Mouse (Mus musculus) ES-E14 (cell line): ENCODE measurements around the gene Cntnap2.

ENCODE experiments used
- CHD2 ChIP-seq: IDR thresholded peaks from 2 replicates; pipeline ENCODE4 v1.6.1; 2014; ENCODE audit warnings: mild to moderate bottlenecking, low read depth, low read length, inconsistent platforms
- ZC3H11A ChIP-seq: IDR thresholded peaks from 2 replicates; pipeline ENCODE4 v1.6.1; 2012; ENCODE audit warnings: low read depth, mild to moderate bottlenecking, inconsistent platforms, low read length, borderline replicate concordance

GRCm38 (mm10) chr6:47012933-47013332 is 1953.8 kb downstream of the Cntnap2 start:
- TF ChIP-seq CHD2 (no peak), ZC3H11A (no peak)
